Mouse (Mus musculus) hindbrain, postnatal 0 days (tissue): Measurements from ENCODE around the gene Snx1. TPM values are rescaled to one million over a fixed set of nuclear protein-coding genes. Genes with fewer than 3 reads are reported as not detected.
A peak's percentile ranks its signal among the peaks of the same experiment; 100 is the strongest.

Experiments
- ATAC-seq: fragments of 200-750 bp; cut with Nextera tagmentation; 2 replicates; pipeline ENCODE4 v1.8.0; 2017; ENCODE audit warnings: mild to moderate bottlenecking, moderate TSS enrichment, moderate library complexity
- DNase-seq: peaks from one replicate; pipeline ENCODE4 v3.0.0-alpha.2; 2015; ENCODE audit warnings: low spot score
- H3K27ac ChIP-seq: fragments of 300-500 bp; sonication (generic); 2 replicates; pipeline ENCODE4 v1.5.1; 2014; ENCODE audit warnings: mild to moderate bottlenecking
- H3K27me3 ChIP-seq: fragments of 300-500 bp; sonication (generic); 2 replicates; pipeline ENCODE4 v1.6.1; 2014; ENCODE audit warnings: low read length, mixed read lengths; ENCODE audit not compliant: insufficient read depth
- H3K36me3 ChIP-seq: fragments of 300-500 bp; sonication (generic); 2 replicates; pipeline ENCODE4 v1.6.1; 2014; ENCODE audit warnings: low read length, mixed read lengths; ENCODE audit not compliant: insufficient read depth
- H3K4me1 ChIP-seq: fragments of 300-500 bp; sonication (generic); 2 replicates; pipeline ENCODE4 v1.6.1; 2014; ENCODE audit warnings: antibody characterized with exemption, low read length, mixed read lengths; ENCODE audit not compliant: insufficient read depth
- H3K4me2 ChIP-seq: fragments of 300-500 bp; sonication (generic); 2 replicates; pipeline ENCODE4 v1.6.1; 2014; ENCODE audit warnings: low read depth, mild to moderate bottlenecking, low read length, moderate library complexity, mixed read lengths
- H3K4me3 ChIP-seq: fragments of 300-500 bp; sonication (generic); 2 replicates; pipeline ENCODE4 v1.5.1; 2014; ENCODE audit warnings: low read length
- H3K9ac ChIP-seq: fragments of 300-500 bp; sonication (generic); replicated peaks from 2 replicates; pipeline ENCODE4 v1.6.1; 2014; ENCODE audit warnings: mild to moderate bottlenecking, low read length, moderate library complexity, mixed read lengths
- H3K9me3 ChIP-seq: fragments of 300-500 bp; sonication (generic); 2 replicates; pipeline ENCODE4 v1.6.1; 2016; ENCODE audit warnings: low read length, mixed read lengths
- CTCF ChIP-seq: IDR thresholded peaks from 2 replicates; pipeline ENCODE4 v1.5.1; 2016; ENCODE audit warnings: antibody characterized with exemption, control low read depth, low read depth
- WGBS: fragments of 180-500 bp; shearing (Covaris S2); extraction: QIAGEN DNeasy Blood & Tissue Kit; methylation state at CpG from one replicate; pipeline ENCODE4 v1.1.7; 2014; 5-methylcytosine and 5-hydroxymethylcytosine counted together
- polyA plus RNA-seq: library from polyadenylated mRNA; unstranded; fragments of >200 nt; fragmentation: Nextera tagmentation; extraction: Ambion mirVana; gene quantifications from 2 replicates; pipeline ENCODE4 v1.2.1, GENCODE M21; 2015
- total RNA-seq: library from RNA; depleted of rRNA; stranded (reverse); fragments of >200 nt; gene quantifications from 2 replicates; pipeline ENCODE4 v1.2.3, GENCODE M21; 2014

Snx1 gene
- total and polyA plus RNA-seq, 2 experiments from 2014 or later, result 47.3 to 50.4 TPM

GRCm38 (mm10) chr9:66080804-66081459, 45.5 kb downstream of the Snx1 start:
- no peak overlapping the region for H3K27ac ChIP-seq
- no peaks in the 10 kb centered on the region for H3K9me3 ChIP-seq
- no peaks in the 10 kb centered on the region for H3K27me3 ChIP-seq
- ATAC-seq, result no peak
- H3K36me3 ChIP-seq, result no peaks in the 10 kb centered on the region
- TF ChIP-seq CTCF, result no peak
- H3K9ac ChIP-seq, result no peak overlapping the region
- no peak for DNase-seq
- H3K4me3 ChIP-seq, result no peak overlapping the region
- WGBS, result 78% methylated on average over 3 of the region's 3 CpGs
- H3K4me2 ChIP-seq, result no peak overlapping the region
- H3K4me1 ChIP-seq, result no peaks in the 10 kb centered on the region

DNA sequence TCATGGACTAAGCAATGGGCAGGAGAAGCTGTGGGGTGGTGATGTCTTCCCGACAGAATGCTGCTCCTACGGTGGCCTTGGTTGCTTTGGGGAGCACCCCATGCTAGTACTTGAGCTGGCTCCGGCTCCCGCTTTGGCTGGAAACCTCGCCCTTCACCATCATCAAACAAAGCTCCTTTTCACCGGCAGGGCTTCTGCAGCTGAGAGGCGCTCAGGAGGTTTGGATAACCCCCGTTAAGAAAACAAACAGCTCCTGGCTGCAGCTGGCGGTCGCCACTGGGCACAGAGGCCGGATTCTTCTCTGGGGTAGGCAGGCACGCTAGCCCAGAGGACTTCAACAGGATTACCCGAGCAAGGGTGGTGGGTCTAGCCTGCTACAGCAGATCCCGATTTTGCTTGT, 47.9 kb downstream of the Snx1 start:
- 0 out of 2 replicates have a peak overlapping the region, but pooled peaks have one; percentile 21 for H3K4me2 ChIP-seq
- H3K4me3 ChIP-seq, result no peak overlapping the region
- 13% methylated on average over 14 of the region's 14 CpGs for WGBS
- ATAC-seq (peak; percentile 67), DNase-seq (peak; percentile 51)
- H3K9me3 ChIP-seq, result no peaks in the 10 kb centered on the region
- peak overlapping the region; percentile 64 for H3K27ac ChIP-seq
- H3K36me3 ChIP-seq, result no peaks in the 10 kb centered on the region
- no peaks in the 10 kb centered on the region for H3K27me3 ChIP-seq
- peak; percentile 22; the same call in 1 of the 2 replicates for TF ChIP-seq CTCF
- no peaks in the 10 kb centered on the region for H3K4me1 ChIP-seq
- H3K9ac ChIP-seq, result 0 out of 2 replicates have a peak overlapping the region, but pooled peaks have one; percentile 3

- H3K27ac ChIP-seq, result peak overlapping the region; percentile 64
- H3K4me3 ChIP-seq, result no peak overlapping the region
- no peak for TF ChIP-seq CTCF
These were observed 48.3 kb downstream of the Snx1 start for GRCm38 (mm10) chr9:66078072-66078471.

GRCm38 (mm10) chr9:66072754-66073153, 53.6 kb downstream of the Snx1 start:
- no peak for ATAC-seq

More at GRCm38 (mm10) chr9:66078072-66078471, 48.3 kb downstream of the Snx1 start:
- no peak for DNase-seq
- no peaks in the 10 kb centered on the region for H3K9me3 ChIP-seq
- 71% methylated on average over 3 of the region's 3 CpGs for WGBS
- no peak for ATAC-seq
- H3K27me3 ChIP-seq, result no peaks in the 10 kb centered on the region
- H3K36me3 ChIP-seq, result no peaks in the 10 kb centered on the region
- H3K4me1 ChIP-seq, result no peaks in the 10 kb centered on the region
- 0 out of 2 replicates have a peak overlapping the region, but pooled peaks have one; percentile 21 for H3K4me2 ChIP-seq
- H3K9ac ChIP-seq, result 0 out of 2 replicates have a peak overlapping the region, but pooled peaks have one; percentile 3

DNA sequence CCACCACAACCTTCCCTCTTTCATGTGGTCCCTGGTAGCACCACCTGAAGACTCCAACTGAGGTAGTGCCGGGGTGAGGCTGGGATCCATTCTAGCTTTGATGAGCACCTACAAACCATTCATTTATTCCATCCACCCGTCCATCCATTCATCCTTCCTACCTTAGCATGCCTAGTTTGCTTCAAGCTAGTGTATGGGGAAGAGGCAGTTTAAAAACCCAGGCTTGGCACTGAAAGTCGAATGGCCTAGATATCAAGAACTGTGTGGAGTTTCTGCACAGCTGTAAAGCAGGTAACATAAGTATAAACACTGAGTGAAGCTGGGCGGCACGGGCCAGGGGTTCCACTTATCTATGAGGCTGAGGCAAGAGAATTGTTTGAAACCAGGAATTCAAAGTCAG, 56.2 kb downstream of the Snx1 start:
- H3K4me3 ChIP-seq, result no peak overlapping the region; the same call in 1 of the 2 replicates
- H3K9me3 ChIP-seq, result no peaks in the 10 kb centered on the region
- H3K9ac ChIP-seq, result no peak overlapping the region
- H3K4me1 ChIP-seq, result no peaks in the 10 kb centered on the region
- no peak for TF ChIP-seq CTCF
- 90% methylated on average over 5 of the region's 5 CpGs for WGBS
- H3K27ac ChIP-seq, result no peak overlapping the region
- H3K27me3 ChIP-seq, result no peaks in the 10 kb centered on the region
- H3K36me3 ChIP-seq, result peaks cover 17% of the 10 kb centered on the region
- no peak overlapping the region for H3K4me2 ChIP-seq
- no peak for DNase-seq
- no peak for ATAC-seq

More at GRCm38 (mm10) chr9:66072754-66073153, 53.6 kb downstream of the Snx1 start:
- 84% methylated on average over 7 of the region's 7 CpGs for WGBS
- no peak overlapping the region for H3K9ac ChIP-seq
- no peaks in the 10 kb centered on the region for H3K4me1 ChIP-seq
- H3K27me3 ChIP-seq, result no peaks in the 10 kb centered on the region
- TF ChIP-seq CTCF, result no peak
- no peaks in the 10 kb centered on the region for H3K36me3 ChIP-seq
- H3K4me2 ChIP-seq, result no peak overlapping the region
- no peak for DNase-seq
- H3K27ac ChIP-seq, result no peak overlapping the region
- H3K4me3 ChIP-seq, result no peak overlapping the region
- no peaks in the 10 kb centered on the region for H3K9me3 ChIP-seq

DNA sequence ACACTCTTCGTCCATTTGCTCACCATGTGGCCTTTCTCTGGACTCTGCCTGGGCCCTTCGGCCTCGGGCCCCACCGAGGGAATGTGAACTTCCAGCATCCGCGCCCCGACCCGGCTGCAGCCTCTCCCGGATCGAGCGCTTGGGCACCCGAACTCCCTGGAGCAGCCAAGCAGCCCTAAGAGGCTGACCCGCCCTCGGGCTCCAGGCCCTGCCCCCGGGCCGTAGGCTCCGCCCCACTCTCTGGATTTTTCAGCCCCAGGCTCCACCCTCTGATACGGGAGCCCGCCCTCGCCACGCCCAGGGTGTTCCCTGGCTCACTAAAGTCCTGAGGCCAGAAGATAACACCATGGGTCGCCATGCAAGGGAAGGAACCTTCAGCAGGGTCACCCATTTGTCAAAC, 56.8 kb downstream of the Snx1 start, which contains the start of gene Snx22:
TSS of gene Snx22 (minus strand) at position 137 of the 400 bp plus-strand sequence.
- Histone ChIP-seq H3K4me1 (no peaks in the 10 kb centered on the region), H3K4me3 (peak within 1 kb of the TSS; percentile 54), H3K36me3 (peaks cover 20% of the 10 kb centered on the region), H3K27me3 (no peaks in the 10 kb centered on the region), H3K9ac (peak within 1 kb of the TSS; percentile 61), H3K9me3 (no peaks in the 10 kb centered on the region), H3K27ac (no peak within 1 kb of the TSS), H3K4me2 (peak within 1 kb of the TSS; percentile 95)
- WGBS, result 1% methylated on average over 22 of the region's 22 CpGs
- TF ChIP-seq CTCF, result no peak
- DNase-seq (peak; percentile 83), ATAC-seq (peak; percentile 86)

DNA sequence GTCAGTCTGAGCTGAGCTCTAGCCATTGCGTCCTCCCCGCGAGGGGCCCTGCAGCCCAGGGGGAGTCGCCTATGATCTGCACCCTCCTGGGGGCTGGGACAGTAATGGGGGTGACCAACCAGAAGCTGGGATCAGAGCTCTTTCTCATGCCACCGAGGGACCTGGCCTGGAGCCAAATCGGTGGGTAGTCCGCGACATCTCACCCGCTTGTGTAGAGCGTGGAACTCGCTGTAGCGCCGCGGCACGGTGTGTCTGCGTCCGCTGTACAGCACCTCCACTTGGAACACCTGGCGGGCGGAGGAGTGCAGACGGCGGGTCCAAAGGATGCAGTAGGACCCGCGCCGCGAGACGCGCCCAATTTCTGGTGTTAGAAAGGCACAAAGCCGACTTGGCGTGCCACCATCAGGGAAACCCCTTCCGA, 57.4 kb downstream of the Snx1 start:
- peaks cover 25% of the 10 kb centered on the region for H3K36me3 ChIP-seq
- peak; percentile 31; the same call in 1 of the 2 replicates for TF ChIP-seq CTCF
- H3K4me2 ChIP-seq, result peak overlapping the region; percentile 95
- ATAC-seq (peak; percentile 60), DNase-seq (peak; percentile 73)
- under 1% methylated on average over 30 of the region's 30 CpGs for WGBS
- H3K9me3 ChIP-seq, result no peaks in the 10 kb centered on the region
- H3K27ac ChIP-seq, result no peak overlapping the region
- H3K27me3 ChIP-seq, result no peaks in the 10 kb centered on the region
- peak overlapping the region; percentile 61 for H3K9ac ChIP-seq
- no peaks in the 10 kb centered on the region for H3K4me1 ChIP-seq
- peak overlapping the region; percentile 54 for H3K4me3 ChIP-seq
